Mouse (Mus musculus) urinary bladder, postnatal 36 days (tissue): Measurements from ENCODE around the gene Clic4.
"Not testable (repeated sequence)": the region's sequence is repeated elsewhere in the genome, so short reads cannot be mapped to it uniquely, and the experiment has no call there.

Experiments used
- DNase-seq, 2 experiments: peaks; one replicate each; pipeline ENCODE4 v3.0.0; 2022; ENCODE audit warnings: low spot score in 2 of 2, mixed read lengths in 1 of 2

Clic4 gene

GRCm38 (mm10) chr4:135292477-135293089 lies 20.0 kb upstream of the Clic4 start:
- DNase-seq: peak; percentile 68 to 75

- DNase-seq: no peak
Observed at GRCm38 (mm10) chr4:135291841-135292240, 19.2 kb upstream of the Clic4 start.

DNA sequence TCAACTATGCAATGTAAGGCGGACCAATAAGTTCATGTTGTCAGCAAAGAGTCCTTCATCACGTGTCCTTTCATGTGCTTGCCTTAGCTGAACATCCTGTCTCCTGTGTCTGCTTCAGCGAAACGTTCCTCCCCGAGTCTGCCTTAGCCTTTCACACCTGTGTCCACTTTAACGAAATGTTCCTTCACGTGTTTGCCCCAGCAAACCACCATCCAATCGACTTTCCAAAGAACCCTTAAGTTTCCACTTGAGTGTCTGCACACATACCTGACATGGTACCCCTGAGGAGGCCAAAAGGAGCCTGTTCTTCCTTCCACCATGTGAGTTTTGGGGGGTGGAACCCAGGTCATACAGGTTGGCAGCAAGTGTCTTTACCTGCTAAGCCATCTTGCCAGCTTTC lies 18.6 kb upstream of the Clic4 start:
- DNase-seq: no peak

DNA sequence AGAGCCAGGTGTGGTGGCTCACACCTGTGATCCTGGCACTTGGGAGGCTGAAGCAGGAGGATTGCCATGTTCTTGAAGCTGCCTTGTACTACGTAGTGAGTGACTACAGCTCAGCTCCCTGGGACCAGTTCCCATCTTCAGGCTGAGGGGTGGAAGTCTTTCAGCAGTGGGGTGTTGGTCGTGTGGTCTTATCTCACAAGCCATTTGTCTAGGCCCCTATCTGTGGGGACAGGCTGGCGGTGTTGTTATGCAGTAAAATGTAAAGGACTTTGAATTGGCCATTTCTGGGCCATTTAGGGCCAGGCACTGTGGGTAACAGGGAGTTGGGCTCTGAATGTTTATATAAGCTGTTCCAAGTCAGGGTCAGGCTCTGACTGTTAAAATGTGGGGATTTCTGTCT lies 15.4 kb upstream of the Clic4 start:
- no peak for DNase-seq

GRCm38 (mm10) chr4:135286833-135287395 lies 14.3 kb upstream of the Clic4 start:
- peak in 1 of 2 experiments; percentile 49 for DNase-seq

DNA sequence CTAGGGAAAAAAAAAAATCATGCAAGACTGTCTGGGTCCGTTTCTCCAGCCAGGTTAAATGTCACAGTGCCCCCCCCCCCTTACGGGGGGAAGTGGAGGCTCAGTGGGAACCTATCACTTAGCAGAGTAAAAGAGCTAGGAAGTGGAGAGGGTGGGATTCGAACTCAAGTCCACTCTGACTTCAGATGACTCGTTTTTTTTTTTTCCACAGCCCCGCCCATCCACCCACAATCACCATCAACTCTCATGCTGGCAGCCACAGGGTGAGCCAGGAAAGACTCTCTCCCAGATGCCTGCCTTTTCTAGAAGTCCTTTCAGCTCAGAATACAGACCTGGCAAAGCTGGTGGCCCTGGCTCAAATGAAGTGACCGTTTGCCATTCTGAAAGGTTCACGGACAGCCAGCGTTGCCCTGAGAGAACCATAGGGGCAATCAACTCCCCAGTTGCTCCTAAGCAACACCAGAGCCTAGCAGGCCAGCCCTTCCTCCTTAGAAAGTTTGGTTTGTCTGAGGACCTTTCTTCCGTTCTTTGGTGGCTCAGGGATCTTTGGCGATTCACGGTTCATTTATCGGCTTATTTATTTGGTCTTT lies 13.5 kb upstream of the Clic4 start:
- no peak for DNase-seq

DNA sequence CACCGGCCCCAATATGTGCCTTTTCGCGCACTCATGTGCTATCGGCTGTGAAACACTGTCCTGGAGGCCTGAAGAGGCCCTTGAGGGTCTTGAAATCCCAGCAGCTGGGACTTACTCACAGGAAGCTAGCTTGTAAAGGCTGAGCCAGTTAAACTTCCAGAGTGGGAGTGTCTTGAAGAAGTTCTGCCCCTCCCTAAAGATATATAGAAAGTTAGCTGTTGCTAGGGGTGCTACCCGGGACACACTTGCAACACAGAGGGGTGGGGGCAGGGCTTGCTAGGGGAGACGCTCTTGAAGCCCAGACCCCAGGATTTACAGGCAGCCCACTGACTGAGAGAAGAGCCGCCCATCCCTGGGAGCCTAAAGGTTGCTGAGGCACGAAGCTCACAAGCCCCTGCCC lies 12.8 kb upstream of the Clic4 start:
- DNase-seq: no peak

- DNase-seq: no peak
Observed at GRCm38 (mm10) chr4:135283875-135284274, 11.3 kb upstream of the Clic4 start.

DNA sequence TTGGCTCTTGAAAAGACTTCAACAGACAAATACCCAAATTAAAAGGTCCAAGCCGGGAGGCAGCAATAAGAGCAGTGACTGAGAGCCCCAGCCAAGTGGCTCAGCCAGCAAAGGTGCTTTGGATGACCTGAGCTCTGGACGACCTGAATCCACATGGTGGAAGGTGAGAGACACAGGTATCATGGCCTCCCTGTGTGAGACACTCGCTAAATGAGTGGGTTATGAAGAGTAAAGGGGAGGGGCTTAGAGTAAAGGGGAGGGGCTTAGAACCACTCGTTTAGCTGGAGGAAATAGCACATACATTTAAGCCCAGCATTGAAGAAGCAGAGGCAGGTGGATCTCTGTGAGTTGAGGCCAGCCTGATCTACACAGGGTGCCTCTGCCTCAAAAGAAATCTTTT lies 10.8 kb upstream of the Clic4 start:
- DNase-seq: no peak

- DNase-seq: peak in 1 of 2 experiments; percentile 55
Observed at GRCm38 (mm10) chr4:135282651-135283290, 10.2 kb upstream of the Clic4 start.

DNA sequence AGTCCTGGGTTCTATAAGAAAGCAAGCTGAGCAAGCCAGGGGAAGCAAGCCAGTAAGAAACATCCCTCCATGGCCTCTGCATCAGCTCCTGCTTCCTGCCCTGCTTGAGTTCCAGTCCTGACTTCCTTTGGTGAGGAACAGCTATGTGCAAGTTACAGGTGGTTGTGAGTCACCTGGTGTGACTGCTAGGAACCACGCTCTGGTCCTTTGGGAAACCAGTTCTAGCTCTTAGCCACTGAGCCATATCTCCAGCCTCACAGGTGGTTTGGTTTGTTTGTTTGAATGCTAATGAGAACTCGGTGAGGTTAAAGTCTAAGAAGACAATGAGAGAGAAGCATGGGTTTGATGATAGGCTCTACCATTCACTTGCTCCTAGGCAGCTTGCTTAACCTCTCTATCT lies 7.4 kb upstream of the Clic4 start:
- DNase-seq: not testable (repeated sequence)

GRCm38 (mm10) chr4:135276681-135277379 lies 4.2 kb upstream of the Clic4 start:
- DNase-seq: no peak

DNA sequence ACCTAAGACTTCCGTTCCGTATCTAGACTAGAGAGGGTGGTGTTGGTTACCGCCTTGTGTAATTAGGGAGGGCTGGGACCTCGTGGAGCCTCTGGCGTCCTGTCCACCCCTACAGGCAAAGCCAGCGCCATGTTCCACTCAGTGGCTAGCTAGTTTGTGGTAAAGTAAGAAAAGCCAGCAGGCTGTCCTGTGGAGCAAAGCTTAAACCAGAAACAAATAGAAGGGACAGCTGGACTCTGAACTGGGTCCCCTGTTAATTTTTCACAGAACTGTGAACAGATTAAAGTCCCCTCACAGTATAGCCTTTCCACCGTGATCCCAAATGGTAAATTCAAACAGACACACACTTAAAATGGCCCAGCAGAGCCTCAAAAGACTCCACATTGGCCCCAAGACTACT lies 2.1 kb upstream of the Clic4 start:
- DNase-seq: no peak

GRCm38 (mm10) chr4:135273307-135273682 lies 681 bp upstream of the Clic4 start:
- DNase-seq: peak in 1 of 2 experiments; percentile 34

DNA sequence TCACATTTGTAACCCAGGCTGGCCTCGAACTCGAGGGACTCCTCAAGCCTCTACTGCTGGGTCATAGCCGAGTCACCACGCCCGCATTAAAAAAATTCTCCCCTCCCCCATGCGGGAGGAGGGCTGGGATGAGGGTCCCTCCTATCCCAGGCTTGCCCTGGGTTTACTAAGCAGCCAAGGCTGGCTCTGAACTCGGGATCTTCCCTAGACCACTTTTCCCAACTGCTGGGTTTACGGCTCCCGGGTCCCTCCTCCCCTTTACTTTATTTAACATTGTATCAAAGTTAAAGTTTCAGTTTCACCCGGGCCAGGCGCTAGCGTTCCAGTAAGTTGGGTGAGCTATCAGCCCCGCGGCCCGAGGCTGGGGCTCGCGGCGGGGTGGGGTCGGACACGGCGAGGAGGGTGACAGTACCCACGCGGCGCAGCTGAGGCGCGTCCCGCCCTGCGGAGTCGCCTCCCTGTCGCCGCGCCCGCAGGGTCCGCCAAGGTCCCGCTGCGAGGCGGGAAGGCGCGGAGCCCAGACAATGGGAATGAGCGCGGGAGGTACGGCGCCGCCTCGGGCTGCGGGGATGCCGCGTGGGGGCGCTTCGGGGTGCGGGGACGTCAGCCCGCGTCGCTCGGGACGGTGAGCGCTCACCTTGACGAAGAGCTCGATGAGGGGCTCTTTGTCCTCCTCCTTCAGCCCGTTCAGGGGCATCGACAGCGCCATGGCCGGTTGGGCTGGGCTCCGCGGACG lies 565 bp downstream of the Clic4 start:
- DNase-seq: peak; percentile 43 to 70

DNA sequence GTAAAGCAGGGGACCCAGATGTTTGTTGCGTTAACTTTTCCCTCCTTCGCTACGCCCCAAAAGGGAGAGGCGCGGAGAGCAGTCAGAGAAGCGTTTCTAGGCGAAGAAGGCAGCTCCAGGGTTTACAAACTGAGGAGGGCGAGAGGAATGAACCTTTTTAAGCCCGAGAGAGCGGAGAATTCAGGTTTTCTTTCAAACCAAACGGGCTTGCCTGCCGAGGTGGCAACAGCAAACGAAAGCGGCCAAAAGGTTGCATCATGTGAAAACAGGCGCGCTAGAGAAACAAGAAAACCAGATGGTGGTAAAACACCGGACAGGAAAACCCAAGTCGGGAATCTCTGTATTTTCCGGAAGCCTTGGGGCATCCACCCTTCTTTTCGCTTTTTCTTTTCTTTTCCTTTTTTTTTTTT lies 1.2 kb downstream of the Clic4 start:
- peak; percentile 24 to 48 for DNase-seq

GRCm38 (mm10) chr4:135270476-135270875 lies 2.1 kb downstream of the Clic4 start:
- no peak for DNase-seq

DNA sequence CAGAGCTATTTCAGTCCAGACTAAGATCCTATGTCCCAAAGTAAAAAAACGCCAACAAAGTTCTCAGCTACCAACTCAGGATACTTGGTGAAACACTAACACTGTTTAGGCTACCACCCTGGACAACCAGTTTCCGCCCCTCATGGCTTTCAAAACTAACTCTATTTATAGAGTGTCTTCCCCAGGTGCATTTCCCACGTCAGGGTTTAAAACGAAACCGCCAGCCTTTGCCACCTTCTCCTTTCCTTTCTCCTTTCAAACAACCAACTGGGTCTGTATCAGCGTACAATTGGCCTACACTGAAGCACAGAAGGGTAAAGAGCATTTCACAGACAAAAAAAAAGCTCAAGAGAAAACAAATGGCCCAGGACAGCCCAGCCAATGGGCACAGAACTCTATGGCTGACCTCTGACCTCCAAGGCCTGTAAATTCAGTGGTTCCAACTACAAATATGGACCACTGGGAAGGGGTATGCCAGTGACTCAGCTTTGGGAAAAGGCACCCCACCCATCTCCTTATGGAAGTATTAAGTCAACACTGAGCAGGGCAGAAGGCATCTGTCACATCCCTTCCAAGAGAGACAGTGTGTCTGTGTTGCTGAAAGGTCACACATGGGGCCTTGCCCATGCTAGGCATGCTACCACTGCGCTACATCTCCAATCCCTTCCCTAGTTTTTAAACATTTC lies 2.8 kb downstream of the Clic4 start:
- DNase-seq: no peak

DNA sequence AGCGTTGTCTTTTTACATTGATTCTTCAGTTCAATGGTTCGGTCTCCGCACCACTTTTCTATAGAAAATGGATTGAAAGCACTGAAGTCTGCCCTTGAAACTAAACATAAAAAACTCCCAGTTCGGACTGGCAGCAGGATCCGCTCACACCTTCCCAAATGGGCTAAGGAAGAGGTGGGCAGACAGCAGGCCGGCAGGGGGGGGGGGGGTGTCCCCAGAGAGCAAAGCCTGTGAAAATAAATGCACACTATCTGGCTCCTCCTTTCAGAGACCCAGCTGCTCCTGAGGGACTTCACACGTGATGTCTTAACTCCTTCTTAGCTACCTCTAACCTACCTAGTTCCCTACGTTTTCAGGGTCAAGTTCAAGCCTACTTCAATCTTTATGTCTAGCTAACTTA lies 5.1 kb downstream of the Clic4 start:
- no peak for DNase-seq

GRCm38 (mm10) chr4:135266987-135267386 lies 5.6 kb downstream of the Clic4 start:
- DNase-seq: no peak

DNA sequence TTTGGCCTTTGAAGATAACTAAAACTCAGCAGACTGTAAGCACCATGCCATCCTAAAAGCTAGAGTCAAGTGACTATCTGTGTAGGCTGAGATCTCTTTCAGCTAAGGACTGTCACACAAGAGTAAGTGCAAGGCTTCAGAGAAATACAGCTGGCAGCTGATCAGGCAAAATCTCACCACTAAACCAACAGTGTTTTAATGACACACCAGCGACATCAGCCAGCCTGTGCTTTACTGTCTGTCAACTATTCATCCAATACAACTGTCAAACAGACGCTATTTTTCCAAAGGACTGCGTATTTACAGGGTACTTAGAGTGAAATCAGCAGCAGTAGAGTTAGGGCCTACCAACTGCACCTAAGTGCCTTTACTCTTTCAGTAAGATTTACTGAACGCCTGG lies 12.2 kb downstream of the Clic4 start:
- DNase-seq: no peak
